Mouse (Mus musculus): Measurements from ENCODE around the gene Hscb. TPM values are rescaled to one million over a fixed set of nuclear protein-coding genes. Genes with fewer than 3 reads are reported as not detected.

The Hscb gene
- 30.7 TPM for polyA plus RNA-seq (2014; fragmentation: Illumina TruSeq; extraction: RNeasy Lipid Tissue Mini Kit (QIAGEN cat#74804); ENCODE audit: low read depth, low replicate concordance)

GRCm38 (mm10) chr5:110839678-110840365 lies at the start of gene Hscb, which contains the start of gene Chek2:
Gene Hscb (minus strand): TSS chr5:110839777.
Gene Chek2 (plus strand): TSS chr5:110839979.

GRCm38 (mm10) chr5:110879584-110880374 lies 40.2 kb upstream of the Hscb start, which contains the start of gene Ttc28:
Gene Ttc28 (plus strand): TSS chr5:110879803.

GRCm38 (mm10) chr5:110809667-110810325 lies 29.8 kb downstream of the Hscb start, which contains the start of gene Ulk1:
Gene Ulk1 (minus strand): TSS chr5:110810097.

GRCm38 (mm10) chr5:110779998-110780760 lies 59.4 kb downstream of the Hscb start, which contains the start of gene Pus1:
Gene Pus1 (minus strand): TSS chr5:110780659.

Other genes with a start within 250 kb of the Hscb start
- 5.3 TPM for gene Noc4l, start 186.4 kb downstream of the Hscb start, polyA plus RNA-seq (2014; fragmentation: Illumina TruSeq; extraction: RNeasy Lipid Tissue Mini Kit (QIAGEN cat#74804); ENCODE audit: low read depth, low replicate concordance)
- 4.6 TPM for gene Ddx51, start 186.3 kb downstream of the Hscb start, polyA plus RNA-seq (2014; fragmentation: Illumina TruSeq; extraction: RNeasy Lipid Tissue Mini Kit (QIAGEN cat#74804); ENCODE audit: low read depth, low replicate concordance)
- 63.1 TPM for gene Ep400, start 69.1 kb downstream of the Hscb start, polyA plus RNA-seq (2014; fragmentation: Illumina TruSeq; extraction: RNeasy Lipid Tissue Mini Kit (QIAGEN cat#74804); ENCODE audit: low read depth, low replicate concordance)
- not detected for gene Pus1, start 59.1 kb downstream of the Hscb start, polyA plus RNA-seq (2014; fragmentation: Illumina TruSeq; extraction: RNeasy Lipid Tissue Mini Kit (QIAGEN cat#74804); ENCODE audit: low read depth, low replicate concordance)
- gene Ulk1, start 29.7 kb downstream of the Hscb start, polyA plus RNA-seq (2014; fragmentation: Illumina TruSeq; extraction: RNeasy Lipid Tissue Mini Kit (QIAGEN cat#74804); ENCODE audit: low read depth, low replicate concordance), result 3.1 TPM
- 3.4 TPM for gene Chek2, start 202 bp upstream of the Hscb start, polyA plus RNA-seq (2014; fragmentation: Illumina TruSeq; extraction: RNeasy Lipid Tissue Mini Kit (QIAGEN cat#74804); ENCODE audit: low read depth, low replicate concordance)
- gene Ttc28, start 40.0 kb upstream of the Hscb start, polyA plus RNA-seq (2014; fragmentation: Illumina TruSeq; extraction: RNeasy Lipid Tissue Mini Kit (QIAGEN cat#74804); ENCODE audit: low read depth, low replicate concordance), result 2.5 TPM

Data from testis, adult 10 weeks (tissue).